Mouse (Mus musculus) hindbrain, embryonic 16.5 days (tissue): ENCODE results near the gene Pip5k1c. TPM values are rescaled to one million over a fixed set of nuclear protein-coding genes. Genes with fewer than 3 reads are reported as not detected.
A peak's percentile ranks its signal among the peaks of the same experiment; 100 is the strongest.

Experiments
- ATAC-seq: fragments of 200-750 bp; cut with Nextera tagmentation; 2 replicates; pipeline ENCODE4 v1.8.0; 2017; ENCODE audit warnings: moderate TSS enrichment, moderate library complexity
- H3K27ac ChIP-seq: fragments of 300-500 bp; sonication (generic); 2 replicates; pipeline ENCODE4 v1.5.1; 2014; ENCODE audit warnings: low read depth, mild to moderate bottlenecking, control low read depth, low read length, moderate library complexity
- H3K27me3 ChIP-seq: fragments of 300-500 bp; sonication (generic); replicated peaks from 2 replicates; pipeline ENCODE4 v1.6.1; 2014; ENCODE audit warnings: low read length; ENCODE audit not compliant: control insufficient read depth, insufficient read depth
- H3K36me3 ChIP-seq: fragments of 300-500 bp; sonication (generic); 2 replicates; pipeline ENCODE4 v1.6.1; 2014; ENCODE audit warnings: mild to moderate bottlenecking, low read length, moderate library complexity, mixed read lengths; ENCODE audit not compliant: control insufficient read depth, insufficient read depth
- H3K4me1 ChIP-seq: fragments of 300-500 bp; sonication (generic); 2 replicates; pipeline ENCODE4 v1.6.1; 2014; ENCODE audit warnings: low read depth, low read length; ENCODE audit not compliant: control insufficient read depth, insufficient read depth
- H3K4me2 ChIP-seq: fragments of 300-500 bp; sonication (generic); 2 replicates; pipeline ENCODE4 v1.6.1; 2014; ENCODE audit warnings: mild to moderate bottlenecking, low read length, control low read depth, moderate library complexity
- H3K4me3 ChIP-seq: fragments of 300-500 bp; sonication (generic); 2 replicates; pipeline ENCODE4 v1.5.1; 2014; ENCODE audit warnings: mild to moderate bottlenecking, low read length, control low read depth, moderate library complexity
- H3K9ac ChIP-seq: fragments of 300-500 bp; sonication (generic); 2 replicates; pipeline ENCODE4 v1.6.1; 2014; ENCODE audit warnings: low read depth, mild to moderate bottlenecking, control low read depth, low read length, moderate library complexity
- H3K9me3 ChIP-seq: fragments of 300-500 bp; sonication (generic); 2 replicates; pipeline ENCODE4 v1.6.1; 2014; ENCODE audit warnings: mild to moderate bottlenecking, low read length, moderate library complexity; ENCODE audit not compliant: control insufficient read depth
- WGBS: fragments of 180-500 bp; shearing (Covaris S2); extraction: QIAGEN DNeasy Blood & Tissue Kit; methylation state at CpG from one replicate; pipeline ENCODE4 v1.1.7; 2014; 5-methylcytosine and 5-hydroxymethylcytosine counted together
- polyA plus RNA-seq: library from polyadenylated mRNA; unstranded; fragments of >200 nt; fragmentation: Nextera tagmentation; extraction: Ambion mirVana; gene quantifications from 2 replicates; pipeline ENCODE4 v1.2.1, GENCODE M21; 2015

Pip5k1c gene
- polyA plus RNA-seq, 1 experiment from 2014 or later, result 128 TPM

- Histone ChIP-seq H3K4me1 (peaks cover 37% of the 10 kb centered on the region), H3K27me3 (no peaks in the 10 kb centered on the region), H3K4me2 (no peak overlapping the region), H3K36me3 (no peaks in the 10 kb centered on the region), H3K27ac (peak overlapping the region; percentile 51; the same call in 1 of the 2 replicates), H3K9me3 (no peaks in the 10 kb centered on the region), H3K4me3 (no peak overlapping the region), H3K9ac (no peak overlapping the region; the same call in 1 of the 2 replicates)
- ATAC-seq, result no peak
- WGBS, result 73% methylated on average over 10 of the region's 10 CpGs
Measured at GRCm38 (mm10) chr10:81297845-81298244, 5.1 kb downstream of the Pip5k1c start.

GRCm38 (mm10) chr10:81298369-81299100 is 5.8 kb downstream of the Pip5k1c start:
- Histone ChIP-seq H3K4me3 (no peak overlapping the region), H3K9ac (no peak overlapping the region), H3K36me3 (no peaks in the 10 kb centered on the region), H3K27ac (no peak overlapping the region), H3K27me3 (no peaks in the 10 kb centered on the region), H3K9me3 (no peaks in the 10 kb centered on the region), H3K4me2 (no peak overlapping the region), H3K4me1 (peaks cover 37% of the 10 kb centered on the region)
- 95% methylated on average over 17 of the region's 17 CpGs for WGBS
- no peak for ATAC-seq

DNA sequence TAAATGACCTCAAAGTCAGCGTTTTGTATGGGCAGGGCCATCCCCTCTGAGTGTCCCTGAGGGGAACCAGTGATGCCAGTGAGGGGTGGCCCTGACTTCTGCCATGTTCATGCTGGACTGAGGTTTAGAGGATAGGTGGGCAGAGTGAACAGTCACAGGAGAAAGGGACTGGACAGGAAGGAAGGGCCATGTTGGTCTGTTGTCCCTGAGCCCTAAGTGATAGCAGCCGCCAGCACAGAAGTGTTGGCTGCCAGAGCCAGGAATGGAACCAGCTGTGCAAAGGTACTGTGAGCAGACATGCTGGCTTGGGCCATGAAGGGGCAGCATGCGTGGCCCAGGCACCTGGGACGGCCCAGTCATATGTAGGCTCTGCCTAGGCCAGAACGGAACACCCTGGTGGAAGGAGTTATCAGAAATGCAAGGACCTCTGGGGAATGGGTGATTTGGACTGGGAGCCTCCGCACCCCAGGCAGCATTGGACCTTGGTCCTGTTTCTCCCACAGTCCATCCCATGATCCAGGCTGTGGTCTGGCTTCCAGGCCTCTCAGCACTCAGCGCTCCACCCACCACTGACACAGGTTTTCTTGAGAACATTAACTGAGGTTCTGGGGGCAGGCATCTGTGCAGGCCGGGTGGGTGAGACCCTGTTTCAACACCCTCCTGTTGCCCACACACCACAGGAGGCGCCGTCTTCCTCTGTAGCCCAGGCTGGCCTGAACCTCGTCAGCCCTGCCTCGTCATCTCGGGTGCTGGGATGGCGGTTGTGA is 7.0 kb downstream of the Pip5k1c start:
- peaks cover 33% of the 10 kb centered on the region for H3K4me1 ChIP-seq
- no peak overlapping the region for H3K27ac ChIP-seq
- no peak overlapping the region for H3K9ac ChIP-seq
- no peak overlapping the region for H3K4me2 ChIP-seq
- ATAC-seq, result no peak
- no peaks in the 10 kb centered on the region for H3K36me3 ChIP-seq
- H3K9me3 ChIP-seq, result no peaks in the 10 kb centered on the region
- no peaks in the 10 kb centered on the region for H3K27me3 ChIP-seq
- WGBS, result 90% methylated on average over 14 of the region's 14 CpGs
- no peak overlapping the region for H3K4me3 ChIP-seq

- H3K4me1 ChIP-seq, result peaks cover 27% of the 10 kb centered on the region
- 72% methylated on average over 9 of the region's 9 CpGs for WGBS
- H3K9me3 ChIP-seq, result no peaks in the 10 kb centered on the region
- H3K27me3 ChIP-seq, result no peaks in the 10 kb centered on the region
- no peaks in the 10 kb centered on the region for H3K36me3 ChIP-seq
- ATAC-seq, result no peak
- H3K27ac ChIP-seq, result no peak overlapping the region
- H3K4me3 ChIP-seq, result no peak overlapping the region
- no peak overlapping the region for H3K9ac ChIP-seq
- no peak overlapping the region for H3K4me2 ChIP-seq
Measured at GRCm38 (mm10) chr10:81300352-81300907, 7.7 kb downstream of the Pip5k1c start.

DNA sequence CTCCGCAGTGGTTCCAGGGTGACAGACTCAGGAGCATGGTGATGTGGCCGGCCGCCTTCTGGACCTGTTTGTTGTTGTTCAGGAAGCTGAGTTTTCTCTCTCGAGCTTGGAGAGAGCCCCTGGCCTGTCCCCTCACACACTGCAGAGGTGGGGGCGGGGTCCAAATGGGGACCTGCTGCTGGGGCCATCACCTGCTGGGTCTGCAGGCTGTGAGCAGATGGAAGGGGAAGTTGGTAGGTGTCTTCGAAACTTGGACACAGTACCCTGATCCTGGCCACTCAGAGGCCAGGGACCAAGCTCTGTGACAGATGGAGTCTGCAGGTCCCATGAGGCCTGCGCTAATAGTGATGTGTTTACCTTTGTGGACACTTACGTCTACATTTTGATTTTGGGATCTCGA is 8.6 kb downstream of the Pip5k1c start:
- ATAC-seq, result no peak
- Histone ChIP-seq H3K27ac (no peak overlapping the region), H3K4me1 (peaks cover 23% of the 10 kb centered on the region), H3K27me3 (no peaks in the 10 kb centered on the region), H3K4me3 (no peak overlapping the region), H3K9ac (no peak overlapping the region), H3K36me3 (peaks cover 2% of the 10 kb centered on the region; the same call in 1 of the 2 replicates), H3K9me3 (no peaks in the 10 kb centered on the region), H3K4me2 (no peak overlapping the region)
- WGBS, result 83% methylated on average over 9 of the region's 9 CpGs

- peak overlapping the region; percentile 20; the same call in 1 of the 2 replicates for H3K27ac ChIP-seq
- H3K4me2 ChIP-seq, result no peak overlapping the region
- no peaks in the 10 kb centered on the region for H3K9me3 ChIP-seq
- peaks cover 10% of the 10 kb centered on the region for H3K36me3 ChIP-seq
- peaks cover 23% of the 10 kb centered on the region for H3K4me1 ChIP-seq
- ATAC-seq, result no peak
- no peak overlapping the region for H3K9ac ChIP-seq
- 66% methylated on average over 4 of the region's 4 CpGs for WGBS
- no peaks in the 10 kb centered on the region for H3K27me3 ChIP-seq
- no peak overlapping the region for H3K4me3 ChIP-seq
Measured at GRCm38 (mm10) chr10:81302288-81302687, 9.5 kb downstream of the Pip5k1c start.

DNA sequence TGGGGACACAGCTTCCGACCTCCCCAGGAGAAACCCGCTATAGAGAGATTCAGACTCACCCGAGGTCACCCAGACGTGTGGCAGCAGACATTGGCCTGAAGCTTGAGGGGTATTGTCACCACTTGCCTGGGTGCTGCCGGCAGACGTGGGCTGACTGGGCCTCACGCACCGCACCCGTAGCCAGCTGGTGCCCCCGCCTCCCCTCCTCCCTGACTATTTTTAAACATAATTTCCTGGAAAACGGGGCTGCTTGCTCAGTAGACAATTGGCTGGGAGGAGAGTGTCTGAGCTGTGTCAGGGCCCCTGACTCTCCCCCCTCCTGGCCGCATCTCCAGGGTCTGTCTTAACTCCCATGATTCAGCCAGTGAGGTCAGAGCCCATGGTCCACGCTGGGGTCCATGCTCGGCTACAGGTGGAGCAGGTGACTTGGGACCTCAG is 10.0 kb downstream of the Pip5k1c start:
- Histone ChIP-seq H3K4me2 (no peak overlapping the region), H3K27ac (no peak overlapping the region), H3K9me3 (no peaks in the 10 kb centered on the region), H3K36me3 (peaks cover 15% of the 10 kb centered on the region), H3K27me3 (no peaks in the 10 kb centered on the region), H3K9ac (no peak overlapping the region), H3K4me1 (peaks cover 23% of the 10 kb centered on the region), H3K4me3 (no peak overlapping the region)
- no peak for ATAC-seq
- 74% methylated on average over 14 of the region's 14 CpGs for WGBS

GRCm38 (mm10) chr10:81303258-81303657 is 10.5 kb downstream of the Pip5k1c start:
- Histone ChIP-seq H3K27ac (no peak overlapping the region; the same call in 1 of the 2 replicates), H3K4me3 (no peak overlapping the region), H3K9ac (no peak overlapping the region), H3K4me2 (no peak overlapping the region), H3K27me3 (no peaks in the 10 kb centered on the region), H3K9me3 (no peaks in the 10 kb centered on the region), H3K4me1 (peaks cover 23% of the 10 kb centered on the region), H3K36me3 (peaks cover 18% of the 10 kb centered on the region)
- no peak for ATAC-seq
- 77% methylated on average over 10 of the region's 10 CpGs for WGBS

GRCm38 (mm10) chr10:81303761-81304160 is 11.0 kb downstream of the Pip5k1c start:
- Histone ChIP-seq H3K4me2 (no peak overlapping the region), H3K9me3 (no peaks in the 10 kb centered on the region), H3K4me1 (peaks cover 23% of the 10 kb centered on the region), H3K9ac (no peak overlapping the region), H3K36me3 (peaks cover 19% of the 10 kb centered on the region), H3K27ac (no peak overlapping the region; the same call in 1 of the 2 replicates), H3K27me3 (no peaks in the 10 kb centered on the region), H3K4me3 (no peak overlapping the region)
- no peak for ATAC-seq
- 83% methylated on average over 7 of the region's 7 CpGs for WGBS
